22 mouse cellular contexts compared by ENCODE assay signal in the genomic region with DNA sequence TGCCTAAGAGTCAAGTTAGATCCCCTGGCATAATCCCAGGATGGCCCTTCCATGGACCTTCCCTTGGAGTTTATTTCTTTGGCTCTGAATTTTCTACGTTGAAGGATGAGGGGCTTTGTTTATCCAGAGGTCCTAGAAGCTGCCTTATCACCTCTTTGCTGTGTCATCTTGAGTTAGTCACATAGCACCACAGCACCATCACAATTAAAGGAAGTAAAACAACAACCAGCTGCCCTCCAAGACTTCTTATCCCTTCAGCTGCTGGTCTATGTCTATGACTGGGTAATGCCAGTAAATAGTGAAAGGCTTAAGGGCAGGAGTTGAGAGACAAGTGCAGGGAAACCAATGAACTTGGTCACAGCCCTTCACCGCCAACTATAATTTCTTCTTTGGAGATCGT.
DNase-seq lines count a peak whose midpoint lies in the region; TF ChIP-seq lines count a peak whose summit lies in the region.
"Had no signal": no experiment of that assay in that cellular context is flagged by ENCODE, and none has a peak within 500 bp of the region (broad histone marks: within the 10 kb centered on the region; RNA-seq: fewer than 3 reads in every experiment).

No protein-coding gene starts in this region.

- TF ChIP-seq EP300 in MEL (IDR thresholded peaks at IDR 0.05; ENCODE audit: low read depth in 1 of 2, low read length in 2 of 2), result peak in 1 of 2 experiments; percentile 68; a peak in 3 of 4 replicates

- TF ChIP-seq POLR2A in MEL (IDR thresholded peaks at IDR 0.05; ENCODE audit: control insufficient read depth in 1 of 2, insufficient read depth in 1 of 2, low read depth in 1 of 2, low read length in 2 of 2, poor library complexity in 1 of 2) (no peak), myocyte (IDR thresholded peaks at IDR 0.05; ENCODE audit: insufficient read length, low read depth) (no peak)

- H3K9me3 ChIP-seq in MEL (replicated peaks; ENCODE audit: insufficient read depth, low read length), result no peaks in the 10 kb centered on the region
- H3K9me3 ChIP-seq: embryonic facial prominence, embryonic 10.5 days; embryonic facial prominence, embryonic 12.5 days; forebrain, embryonic 13.5 days; forebrain, embryonic 15.5 days had no signal

- H3K27ac ChIP-seq in MEL (ENCODE audit: control insufficient read depth, low read depth, low read length), result peak overlapping the region; percentile 16; the same call in 1 of the 2 replicates
- H3K27ac ChIP-seq: embryonic facial prominence, embryonic 10.5 days; embryonic facial prominence, embryonic 12.5 days; forebrain, embryonic 13.5 days; forebrain, embryonic 15.5 days had no signal

- H3ac ChIP-seq in C2C12 (ENCODE audit: control insufficient read depth, insufficient read length, low read depth), result no peak overlapping the region
- no peak overlapping the region for H3ac ChIP-seq in myocyte (ENCODE audit: control insufficient read depth, insufficient read length)

- no peak overlapping the region for H3K4me3 ChIP-seq in C2C12 (ENCODE audit: insufficient read depth, poor library complexity, severe bottlenecking)
- no peak overlapping the region for H3K4me3 ChIP-seq in MEL (ENCODE audit: control insufficient read depth in 1 of 2, insufficient read depth in 1 of 2, low read depth in 2 of 2, low read length in 2 of 2)
- H3K4me3 ChIP-seq in myocyte, result no peak overlapping the region
- H3K4me3 ChIP-seq: embryonic facial prominence, embryonic 10.5 days; embryonic facial prominence, embryonic 12.5 days; forebrain, embryonic 13.5 days; forebrain, embryonic 15.5 days had no signal

- no peak for TF ChIP-seq CTCF in C2C12 (IDR thresholded peaks at IDR 0.05; ENCODE audit: control insufficient read depth, insufficient read depth, insufficient read length)
- no peak for TF ChIP-seq CTCF in MEL (IDR thresholded peaks at IDR 0.05 in 2 of 3, conservative IDR thresholded peaks at IDR 0.05 in 1 of 3; ENCODE audit: control insufficient read depth in 1 of 3, insufficient read depth in 1 of 3, low read depth in 2 of 3, low read length in 3 of 3, poor library complexity in 1 of 3, severe bottlenecking in 1 of 3)

- peaks cover 5 to 18% of the 10 kb centered on the region in 2 experiments for H3K4me1 ChIP-seq in MEL (ENCODE audit: control insufficient read depth in 1 of 2, insufficient read depth in 2 of 2, low read length in 2 of 2)
- H3K4me1 ChIP-seq: embryonic facial prominence, embryonic 10.5 days; embryonic facial prominence, embryonic 12.5 days; forebrain, embryonic 13.5 days; forebrain, embryonic 15.5 days had no signal

- H3K4me2 ChIP-seq in myocyte (ENCODE audit: low read depth), result peak overlapping the region; percentile 21
- H3K4me2 ChIP-seq: embryonic facial prominence, embryonic 12.5 days; forebrain, embryonic 13.5 days; forebrain, embryonic 15.5 days had no signal

- no peaks in the 10 kb centered on the region for H3K27me3 ChIP-seq in C2C12 (ENCODE audit: control insufficient read depth, insufficient read depth, insufficient read length)
- H3K27me3 ChIP-seq in MEL (ENCODE audit: control insufficient read depth in 1 of 2, insufficient read depth in 2 of 2, low read length in 2 of 2), result no peaks in the 10 kb centered on the region
- H3K27me3 ChIP-seq in myocyte (ENCODE audit: control insufficient read depth, insufficient read depth, insufficient read length), result no peaks in the 10 kb centered on the region
- H3K27me3 ChIP-seq: embryonic facial prominence, embryonic 12.5 days; forebrain, embryonic 13.5 days; forebrain, embryonic 15.5 days; Patski had no signal

- H3K79me3 ChIP-seq in C2C12 (ENCODE audit: low read depth), result no peaks in the 10 kb centered on the region

- no peak overlapping the region for H3K9ac ChIP-seq in MEL (ENCODE audit: control insufficient read depth, low read depth, low read length, poor library complexity, severe bottlenecking)
- H3K9ac ChIP-seq: embryonic facial prominence, embryonic 12.5 days; forebrain, embryonic 13.5 days; forebrain, embryonic 15.5 days; forebrain, postnatal 0 days had no signal

- peak; percentile 5 for DNase-seq in 3T3-L1 (ENCODE audit: low read depth, low spot score)
- DNase-seq in MEL (ENCODE audit: low read depth, low spot score), result peak; percentile 74
- no peak for DNase-seq in thymus, postnatal 0 days (ENCODE audit: low spot score)
- no peak for DNase-seq in cerebellum, adult 11-12 months
- DNase-seq in cerebellum, postnatal 36 days, result no peak
- DNase-seq: adrenal gland, adult 8-10 months; adrenal gland, postnatal 14 days; adrenal gland, postnatal 36 days; B cell, adult 2 months; cerebellum, adult 18-20 months; cerebellum, adult 8-10 months; cerebellum, adult 9-11 months; cerebellum, postnatal 14 days; forebrain, postnatal 0 days had no signal

- H3K36me3 ChIP-seq in C2C12 (ENCODE audit: control insufficient read depth, insufficient read depth), result no peaks in the 10 kb centered on the region
- peaks cover 0 to 20% of the 10 kb centered on the region in 2 experiments; a peak in 2 of 4 replicates for H3K36me3 ChIP-seq in MEL (ENCODE audit: control insufficient read depth in 1 of 2, insufficient read depth in 2 of 2, low read length in 2 of 2)
- H3K36me3 ChIP-seq in myocyte (ENCODE audit: control insufficient read depth, insufficient read depth), result no peaks in the 10 kb centered on the region
- H3K36me3 ChIP-seq: embryonic facial prominence, embryonic 10.5 days; embryonic facial prominence, embryonic 12.5 days; forebrain, embryonic 15.5 days; G1E had no signal

- TF ChIP-seq RAD21 in MEL (IDR thresholded peaks at IDR 0.05; ENCODE audit: low read depth, low read length), result no peak

- H3K79me2 ChIP-seq in C2C12 (ENCODE audit: control insufficient read depth, insufficient read depth), result no peaks in the 10 kb centered on the region
- H3K79me2 ChIP-seq in MEL (ENCODE audit: control insufficient read depth, insufficient read depth, low read length, poor library complexity), result no peaks in the 10 kb centered on the region
- H3K79me2 ChIP-seq in myocyte (ENCODE audit: control insufficient read depth, insufficient read depth), result no peaks in the 10 kb centered on the region

TF ChIP-seq in C2C12, 6 proteins besides CTCF, POLR2A, EP300 and RAD21:
- TF ChIP-seq USF1 (IDR thresholded peaks at IDR 0.05; ENCODE audit: low read depth), result no peak
- TF ChIP-seq MAX (IDR thresholded peaks at IDR 0.05), result no peak
- TF ChIP-seq MYOG (IDR thresholded peaks at IDR 0.05; ENCODE audit: control insufficient read depth, extremely low read depth, insufficient read length), result no peak
- TF ChIP-seq CEBPB (IDR thresholded peaks at IDR 0.05; ENCODE audit: low read depth), result no peak
- peak; percentile 61 for TF ChIP-seq MYOD1 (IDR thresholded peaks at IDR 0.05; ENCODE audit: control insufficient read depth, insufficient read length, low read depth)

TF ChIP-seq in MEL, 35 proteins besides CTCF, POLR2A, EP300 and RAD21:
- TF ChIP-seq MAFK (IDR thresholded peaks at IDR 0.05; ENCODE audit: borderline replicate concordance, low read depth, low read length), result no peak
- TF ChIP-seq ZC3H11A (IDR thresholded peaks at IDR 0.05; ENCODE audit: low read depth, low read length), result no peak
- TF ChIP-seq ETS1 (IDR thresholded peaks at IDR 0.05; ENCODE audit: low read depth, low read length), result peak; percentile 75
- TF ChIP-seq NRF1 (IDR thresholded peaks at IDR 0.05; ENCODE audit: insufficient read depth, low read depth, low read length, poor library complexity, severe bottlenecking), result no peak
- peak; percentile 59 for TF ChIP-seq GATA1 (IDR thresholded peaks at IDR 0.05; ENCODE audit: low read depth, low read length)
- TF ChIP-seq USF1 (IDR thresholded peaks at IDR 0.05; ENCODE audit: low read depth, low read length), result no peak

TF ChIP-seq in myocyte, 11 proteins besides CTCF, POLR2A, EP300 and RAD21:
- no peak for TF ChIP-seq MAX (IDR thresholded peaks at IDR 0.05; ENCODE audit: low read depth)
- no peak for TF ChIP-seq REST (IDR thresholded peaks at IDR 0.05; ENCODE audit: insufficient read depth, insufficient read length)
- no peak for TF ChIP-seq TCF12 (IDR thresholded peaks at IDR 0.05; ENCODE audit: insufficient read depth, poor library complexity, severe bottlenecking)
- no peak for TF ChIP-seq MYOD1 (IDR thresholded peaks at IDR 0.05; ENCODE audit: control insufficient read depth in 1 of 3, insufficient read length in 2 of 3, low read depth in 2 of 3)
- TF ChIP-seq SRF (IDR thresholded peaks at IDR 0.05; ENCODE audit: control insufficient read depth, insufficient read length, low read depth), result no peak
- no peak for TF ChIP-seq CEBPB (IDR thresholded peaks at IDR 0.05; ENCODE audit: insufficient read depth, poor library complexity, severe bottlenecking)
- TF ChIP-seq E2F4 (IDR thresholded peaks at IDR 0.05; ENCODE audit: insufficient read depth), result no peak
- TF ChIP-seq MYOG (IDR thresholded peaks at IDR 0.05; ENCODE audit: control insufficient read depth in 1 of 3, insufficient read depth in 1 of 3, insufficient read length in 2 of 3, low read depth in 2 of 3), result no peak

Comparison
In these comparisons a context has a peak if more than half of its experiments do, and no peak if none do; other contexts are left out.
1. DNase-seq: peak in 3T3-L1 (single experiment) and MEL (single experiment); none in thymus, postnatal 0 days (single experiment), cerebellum, adult 11-12 months (single experiment) and cerebellum, postnatal 36 days (0 of 2).